Mouse (Mus musculus): ENCODE data around the gene Ppp1r12c.
A peak's percentile ranks its signal among the peaks of the same experiment; 100 is the strongest.

Ppp1r12c gene

DNA sequence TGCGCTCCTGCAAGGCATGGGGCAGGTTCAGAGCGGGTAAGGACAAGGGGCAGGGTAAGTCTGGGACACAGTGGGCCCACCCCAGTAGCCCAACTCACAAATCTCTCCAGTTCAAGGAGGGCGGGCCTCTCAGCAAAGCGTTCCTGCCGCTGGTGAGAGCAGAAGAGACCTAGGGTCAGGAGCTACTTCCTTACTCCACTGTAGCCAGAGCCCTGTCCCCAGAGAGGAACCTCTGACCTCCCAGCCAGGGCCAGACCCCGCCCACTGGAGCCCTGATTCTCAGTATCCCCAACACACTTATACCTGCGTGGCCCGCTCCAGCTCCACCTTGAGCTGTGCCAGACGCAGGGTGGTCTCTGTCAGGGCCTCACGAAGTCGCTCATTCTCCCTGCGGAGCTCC, 19.2 kb downstream of the Ppp1r12c start:
- DNase-seq: no peak

GRCm38 (mm10) chr7:4479674-4480073, 21.8 kb downstream of the Ppp1r12c start:
- DNase-seq: peak; percentile 67

DNA sequence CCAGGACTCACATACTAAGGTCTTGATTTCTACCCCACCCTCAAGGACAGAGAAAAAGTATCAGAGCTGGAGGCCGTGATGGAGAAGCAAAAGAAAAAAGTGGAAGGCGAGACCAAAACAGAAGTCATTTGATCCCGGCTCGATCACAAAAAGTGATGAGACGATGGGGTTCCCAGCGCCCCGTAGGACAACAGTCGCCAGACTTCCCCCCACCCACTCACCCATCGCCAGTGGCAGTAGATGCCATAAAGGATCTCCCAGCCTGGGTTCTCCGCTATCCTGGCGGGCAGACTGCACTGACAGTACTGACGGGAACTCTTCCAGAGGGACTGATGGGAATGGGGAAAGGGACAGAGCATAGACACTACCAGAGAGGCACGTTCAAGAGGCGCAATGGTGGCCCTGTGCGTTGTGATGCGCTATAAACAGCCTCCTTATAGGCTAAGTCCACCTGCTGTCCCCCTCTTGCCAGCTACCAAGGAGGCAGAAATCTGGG, 22.6 kb downstream of the Ppp1r12c start:
- no peak for DNase-seq

DNA sequence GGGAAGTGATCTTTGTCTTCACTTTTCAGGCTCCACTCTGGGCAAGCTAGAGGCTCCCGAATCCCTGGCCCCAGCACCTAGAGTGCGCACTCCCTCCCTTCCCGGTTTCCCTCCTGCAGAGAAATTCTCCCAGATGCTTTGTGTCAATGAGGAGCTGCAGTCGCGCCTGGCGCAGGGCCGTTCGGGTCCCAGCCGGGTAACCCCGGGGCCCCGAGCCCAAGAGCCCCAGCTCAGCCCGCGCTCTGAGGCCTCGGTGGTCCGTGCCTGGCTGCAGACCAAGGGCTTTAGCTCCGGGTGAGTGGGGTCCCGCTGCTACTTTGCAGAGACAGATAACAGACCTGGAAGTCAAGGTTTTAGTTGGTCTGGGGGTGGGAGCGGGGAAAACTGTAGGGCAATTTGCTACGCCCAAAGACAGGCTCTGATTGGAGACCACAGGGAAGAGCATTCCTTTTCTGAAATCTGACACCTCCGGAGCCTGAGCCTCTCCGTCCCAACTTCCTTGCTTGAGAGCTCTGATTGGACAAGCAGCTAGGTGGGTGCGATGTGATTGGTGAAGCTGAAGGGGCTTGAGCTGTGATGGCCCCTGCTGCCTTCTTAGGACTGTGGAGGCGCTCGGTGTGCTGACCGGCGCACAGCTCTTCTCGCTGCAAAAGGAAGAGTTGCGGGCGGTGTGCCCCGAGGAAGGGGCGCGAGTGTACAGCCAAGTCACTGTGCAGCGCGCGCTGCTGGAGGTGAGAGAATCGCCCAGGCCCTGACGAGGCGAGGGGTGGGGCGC, 23.3 kb downstream of the Ppp1r12c start:
- peak; percentile 87 for DNase-seq

GRCm38 (mm10) chr7:4473940-4474339, 27.5 kb downstream of the Ppp1r12c start:
- DNase-seq: no peak

GRCm38 (mm10) chr7:4471179-4471555, 30.3 kb downstream of the Ppp1r12c start:
- peak; percentile 93 for DNase-seq

DNA sequence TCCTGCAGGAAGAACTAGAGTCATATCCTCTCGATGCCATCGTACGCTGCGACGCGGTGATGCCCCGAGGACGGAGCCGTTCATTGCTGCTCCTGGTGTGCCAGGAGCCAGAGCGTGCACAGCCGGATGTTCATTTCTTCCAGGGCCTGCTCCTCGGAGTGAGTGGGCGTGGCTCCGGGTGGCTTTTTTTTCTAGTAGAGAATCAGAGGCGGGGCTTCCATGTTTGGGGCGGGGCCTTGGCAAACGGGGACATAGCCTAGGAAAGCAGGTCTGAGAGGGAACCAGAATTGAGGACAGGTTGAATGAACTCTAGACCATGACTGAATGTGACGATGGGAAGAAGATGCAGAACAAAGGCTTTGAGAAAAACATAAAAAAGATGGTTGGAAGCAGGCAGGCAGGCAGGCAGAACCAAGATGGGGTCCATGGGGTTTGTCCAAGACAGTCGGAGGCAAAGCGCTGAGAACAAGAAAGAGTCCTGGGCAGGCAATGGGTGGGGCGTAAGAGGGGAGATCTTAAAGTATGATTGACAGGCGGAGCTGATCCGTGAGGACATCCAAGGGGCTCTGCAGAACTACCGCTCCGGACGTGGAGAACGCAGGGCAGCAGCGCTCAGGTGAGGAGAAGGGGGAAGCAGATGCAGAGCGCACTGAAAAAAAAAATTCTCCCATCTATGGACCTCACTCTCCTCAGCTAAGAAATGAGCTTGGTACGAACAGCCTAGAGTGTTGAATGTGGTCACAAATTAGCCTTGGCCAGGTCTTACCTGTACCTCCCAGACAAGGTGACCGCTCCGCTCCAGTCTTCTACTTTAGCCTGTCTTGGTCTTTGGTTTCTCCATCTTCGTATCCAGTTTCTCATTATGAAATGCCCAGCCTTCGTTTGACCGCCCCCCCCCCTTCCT, 31.0 kb downstream of the Ppp1r12c start:
- DNase-seq: peak; percentile 90

GRCm38 (mm10) chr7:4467801-4468200, 33.7 kb downstream of the Ppp1r12c start:
- no peak for DNase-seq

GRCm38 (mm10) chr7:4464194-4464824, 37.2 kb downstream of the Ppp1r12c start:
- peak; percentile 81 for DNase-seq

DNA sequence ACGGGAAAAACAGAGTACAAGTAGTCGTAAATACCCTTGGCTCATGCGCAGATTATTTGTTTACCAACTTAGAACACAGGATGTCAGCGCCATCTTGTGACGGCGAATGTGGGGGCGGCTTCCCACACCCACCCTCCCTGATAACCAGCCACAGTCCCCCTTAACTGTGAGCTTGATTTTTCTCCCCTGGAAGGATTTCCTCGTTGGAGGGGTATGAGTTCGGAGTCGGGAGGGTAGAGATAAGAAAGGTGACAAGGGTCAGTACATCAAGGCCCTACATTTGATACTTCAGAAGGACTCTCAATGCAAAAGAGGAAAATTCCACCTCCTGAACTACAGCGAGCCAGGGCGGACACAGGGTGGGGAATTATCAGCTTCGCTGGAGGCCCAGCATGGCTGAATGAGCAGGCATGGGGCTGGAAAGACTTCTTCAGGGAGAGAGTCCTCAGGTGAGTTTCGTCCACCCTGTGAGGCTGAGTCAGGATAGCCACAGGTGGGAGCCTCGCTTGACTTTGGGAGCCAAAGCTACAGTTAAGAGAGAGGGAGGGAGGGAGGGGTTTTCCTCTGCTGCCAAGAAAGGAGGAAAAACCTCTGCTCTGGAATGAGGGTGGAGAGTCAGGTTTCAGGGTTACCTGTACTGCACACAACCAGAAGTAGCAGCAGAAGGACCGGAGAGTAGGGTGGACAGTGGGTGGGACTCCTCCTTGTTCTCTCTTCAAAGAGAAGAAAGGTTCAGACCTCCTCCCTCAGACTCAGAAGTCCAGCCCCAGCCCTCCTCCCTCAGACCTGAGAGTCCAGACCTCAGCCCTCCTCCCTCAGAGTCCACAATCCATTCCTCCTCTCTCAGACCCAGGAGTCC, 40.7 kb downstream of the Ppp1r12c start, which contains the start of gene Eps8l1:
Eps8l1 (plus strand) TSS at position 99 of the 859 bp plus-strand sequence.
- DNase-seq: peak; percentile 50

DNA sequence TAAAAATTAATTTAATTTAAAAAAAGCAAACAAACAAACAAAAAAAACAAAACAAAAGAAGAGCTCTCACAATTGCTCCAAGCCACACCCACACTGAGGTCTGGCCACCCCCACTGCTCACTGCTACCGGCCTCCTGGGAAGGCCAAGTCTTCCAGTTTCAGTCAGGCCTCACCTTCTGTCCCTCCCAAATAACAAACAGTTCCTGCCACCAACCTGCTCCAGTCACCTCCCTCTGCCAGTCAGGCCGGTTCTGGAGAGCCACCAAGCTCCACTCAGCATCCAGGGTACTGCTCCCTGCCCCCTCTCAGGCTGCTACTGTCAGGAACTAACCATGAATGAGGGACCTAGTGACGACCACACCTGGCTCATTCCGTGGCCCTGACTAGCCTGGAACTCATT, 48.8 kb downstream of the Ppp1r12c start:
- DNase-seq: peak; percentile 60

DNA sequence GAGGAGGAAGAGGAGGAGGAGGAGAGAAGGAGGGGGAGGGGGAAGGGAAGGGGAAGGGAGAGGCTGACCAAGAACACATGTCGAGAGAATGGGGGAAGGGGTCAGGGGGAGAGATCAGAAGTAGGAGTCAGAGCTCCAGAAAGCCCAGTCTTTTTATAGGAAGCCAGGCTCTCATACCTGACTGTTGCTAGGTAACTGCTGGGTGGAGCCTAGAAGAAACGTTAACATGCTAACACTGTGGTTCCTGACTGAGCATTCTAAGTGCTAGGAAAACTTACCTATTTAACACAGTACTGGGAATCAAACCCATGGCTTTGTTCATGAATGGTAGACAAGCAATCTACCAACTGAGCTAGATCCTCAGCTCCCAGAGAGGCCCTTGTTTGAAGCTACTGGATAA, 52.3 kb downstream of the Ppp1r12c start:
- DNase-seq: no peak

GRCm38 (mm10) chr7:4448439-4448838, 53.0 kb downstream of the Ppp1r12c start:
- DNase-seq: no peak

DNA sequence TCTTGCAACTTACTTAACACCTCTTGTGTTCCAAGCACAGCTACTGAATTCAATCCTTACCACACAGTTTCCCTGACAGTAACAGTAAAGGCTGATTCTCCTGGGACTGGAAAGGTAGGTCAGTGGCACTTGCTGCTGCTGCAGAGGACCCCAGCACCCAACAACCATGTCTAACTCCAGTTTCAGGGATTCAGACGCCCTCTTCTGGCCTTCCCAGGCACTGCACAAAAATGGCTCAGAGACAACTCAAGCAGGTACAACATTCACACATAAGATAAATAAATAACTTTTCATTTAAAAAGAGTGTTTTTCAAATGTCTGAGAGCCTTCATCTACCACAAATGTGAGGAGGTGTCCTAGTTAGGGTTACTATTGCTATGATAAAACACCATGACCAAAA, 54.3 kb downstream of the Ppp1r12c start:
- DNase-seq: no peak

GRCm38 (mm10) chr7:4445216-4445791, 56.2 kb downstream of the Ppp1r12c start, which contains the start of gene Rdh13:
Gene Rdh13 (minus strand): TSS chr7:4445649.
- DNase-seq: peak; percentile 95

- DNase-seq: no peak
Measured at GRCm38 (mm10) chr7:4440549-4440948, 60.9 kb downstream of the Ppp1r12c start.

GRCm38 (mm10) chr7:4437721-4438120, 63.8 kb downstream of the Ppp1r12c start:
- no peak for DNase-seq

DNA sequence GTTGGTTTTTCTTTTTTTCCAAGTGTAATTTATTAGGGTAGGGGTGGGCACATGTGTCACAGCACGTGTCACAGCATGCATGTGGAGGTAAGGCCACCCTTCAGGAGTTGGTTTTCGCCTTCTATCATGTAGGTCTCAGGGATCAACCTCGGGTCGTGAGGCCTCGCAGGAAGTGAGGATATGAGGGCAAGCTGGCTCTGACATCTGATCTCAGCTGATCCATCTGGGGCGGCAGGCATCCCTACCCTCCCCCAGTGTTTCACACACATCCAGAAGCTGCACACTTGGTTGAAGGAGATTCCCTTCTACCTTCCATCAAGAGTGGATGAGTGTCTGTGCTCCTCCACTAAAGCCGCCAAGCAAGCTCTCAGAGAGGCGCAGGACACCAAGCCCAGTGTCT, 69.5 kb downstream of the Ppp1r12c start:
- no peak for DNase-seq

DNA sequence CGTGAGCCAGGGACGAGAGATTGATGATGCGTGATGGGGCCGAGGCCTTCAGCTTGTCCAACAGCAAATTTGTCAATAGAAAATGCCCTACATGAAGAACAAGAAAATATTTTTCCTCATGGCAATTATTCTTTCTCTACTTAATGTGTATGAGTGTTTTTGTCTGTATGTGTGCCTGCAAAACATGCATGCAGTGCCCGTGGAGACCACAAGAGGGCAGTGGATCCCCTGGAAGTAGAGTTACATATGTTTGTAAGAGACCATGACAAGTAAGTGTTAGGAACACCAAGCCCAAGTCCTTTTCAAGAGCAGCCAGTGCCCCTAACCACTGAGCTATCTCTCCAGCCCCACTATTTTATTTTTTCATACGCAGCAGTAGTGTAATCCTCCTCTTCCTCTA, 69.9 kb downstream of the Ppp1r12c start:
- DNase-seq: peak; percentile 86
